Mouse (Mus musculus) G1E-ER4 (cell line): ENCODE data around the gene Nmur1. TPM values are rescaled to one million over a fixed set of nuclear protein-coding genes. Genes with fewer than 3 reads are reported as not detected.

ENCODE experiments used
- GATA1 ChIP-seq: IDR thresholded peaks from one replicate; pipeline ENCODE4 v1.8.0; 2012; ENCODE audit warnings: low read length, inconsistent platforms
- polyA plus RNA-seq: library from polyadenylated mRNA; stranded (reverse); fragments of >175 nt; gene quantifications from 2 replicates; pipeline ENCODE4 v1.2.3, GENCODE M21; 2012

Nmur1 gene
- polyA plus RNA-seq, 1 experiment = not detected

DNA sequence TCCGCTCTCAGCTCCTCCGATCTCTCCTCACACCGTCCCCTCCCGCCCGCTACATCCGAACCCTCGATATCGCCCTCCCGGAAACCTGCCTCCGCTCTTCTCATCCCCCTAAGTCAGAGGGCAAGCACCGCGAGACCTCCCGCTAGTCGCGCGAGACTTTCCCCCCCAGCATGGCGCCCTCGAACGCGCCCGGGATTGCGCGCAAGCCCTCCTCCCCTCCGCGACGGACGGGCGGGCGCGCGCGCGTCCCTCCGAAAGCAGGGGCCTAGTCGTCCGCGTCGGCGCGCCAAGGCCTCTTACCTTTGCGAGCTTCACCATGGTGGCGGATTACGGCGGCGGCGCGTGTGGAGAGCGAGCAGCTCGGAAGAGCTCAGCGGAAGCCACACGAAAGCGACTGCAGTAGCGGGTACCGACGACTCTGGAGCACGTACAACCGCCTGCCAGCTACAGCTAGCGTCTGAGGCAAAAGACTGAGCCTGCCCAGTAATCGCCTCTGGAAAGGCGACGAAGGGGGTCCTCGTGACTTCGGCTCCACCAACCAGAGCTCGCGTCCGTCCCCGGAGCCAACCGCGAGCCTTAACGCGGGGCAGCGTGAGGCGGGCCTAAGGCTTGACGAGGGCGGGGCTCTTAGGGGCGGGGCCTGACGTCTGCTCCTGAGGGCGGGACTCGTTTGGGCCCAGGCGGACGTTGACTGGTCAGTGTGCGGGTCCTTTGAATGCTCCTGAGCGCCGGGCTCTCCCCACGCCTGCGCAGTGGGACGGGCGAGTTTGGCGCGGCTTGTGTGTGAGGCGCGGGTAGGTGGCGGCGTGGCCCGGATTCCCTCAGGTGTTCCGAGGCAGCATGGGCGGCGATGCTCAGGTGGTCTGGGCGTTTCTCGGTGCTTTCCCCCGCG, 66.9 kb downstream of the Nmur1 start, which contains the start of gene Ncl:
TSS of gene Ncl (minus strand) at position 495 of the 892 bp plus-strand sequence.
- no peak for TF ChIP-seq GATA1

- TF ChIP-seq GATA1 = no peak
Observed at GRCm38 (mm10) chr1:86358229-86358905, 67.7 kb downstream of the Nmur1 start.

DNA sequence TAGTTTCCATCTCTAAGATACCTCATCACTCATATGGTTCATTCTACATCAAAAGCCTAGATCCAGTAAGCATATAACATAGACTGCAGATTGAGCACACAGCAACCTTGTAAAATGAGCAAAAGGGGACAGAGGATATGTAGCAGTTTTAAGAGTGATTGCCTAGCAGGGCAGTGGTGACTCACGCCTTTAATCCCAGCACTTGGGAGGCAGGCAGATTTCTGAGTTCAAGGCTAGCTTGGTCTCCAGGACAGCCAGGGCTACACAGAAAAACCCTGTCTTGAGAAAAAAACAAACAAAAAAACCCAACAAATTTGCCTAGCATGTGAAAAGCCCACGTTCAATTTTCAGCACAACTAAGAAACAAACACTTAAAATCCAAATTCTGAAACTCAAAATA, 71.8 kb downstream of the Nmur1 start:
- TF ChIP-seq GATA1 = no peak

DNA sequence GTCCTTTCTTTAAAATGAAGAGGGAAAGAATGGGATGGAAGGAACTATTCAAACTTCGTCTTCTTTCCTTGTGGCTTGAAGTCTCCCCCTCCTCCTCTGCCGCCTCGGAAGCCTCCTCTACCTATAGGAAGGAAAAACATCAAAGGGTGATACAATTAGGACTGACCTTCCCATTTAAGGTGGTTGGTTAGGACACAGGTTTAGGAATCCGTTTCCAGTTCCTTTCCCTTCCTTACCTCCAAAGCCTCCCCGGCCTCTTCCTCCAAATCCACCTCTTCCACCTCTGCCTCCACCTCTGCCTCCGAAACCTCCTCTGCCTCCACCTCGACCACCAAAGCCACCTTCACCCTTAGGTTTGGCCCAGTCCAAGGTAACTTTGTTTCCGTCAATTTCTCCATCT, 75.5 kb downstream of the Nmur1 start:
- no peak for TF ChIP-seq GATA1

GRCm38 (mm10) chr1:86349696-86350095, 76.3 kb downstream of the Nmur1 start:
- no peak for TF ChIP-seq GATA1

DNA sequence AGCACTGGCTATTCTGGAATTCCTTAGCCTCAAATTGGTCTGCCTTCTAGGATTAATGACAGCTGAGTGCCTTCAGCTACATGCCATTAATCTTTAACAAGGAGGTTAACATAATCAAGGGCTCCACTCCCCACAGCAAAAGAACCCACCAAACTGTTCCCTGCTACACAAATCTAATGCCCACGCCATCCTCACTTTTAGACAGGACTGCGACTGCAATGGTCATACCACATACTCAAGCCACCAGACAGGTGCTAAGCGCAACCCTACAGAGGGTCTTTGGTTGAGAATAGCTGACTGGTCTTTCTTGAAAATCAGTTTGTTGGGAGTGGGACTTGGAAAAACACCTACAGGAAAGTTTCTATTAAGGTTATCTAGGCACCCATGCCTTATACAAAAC, 76.8 kb downstream of the Nmur1 start:
- no peak for TF ChIP-seq GATA1

- TF ChIP-seq GATA1 = no peak
Observed at GRCm38 (mm10) chr1:86348801-86349200, 77.2 kb downstream of the Nmur1 start.

- no peak for TF ChIP-seq GATA1
Observed at GRCm38 (mm10) chr1:86348083-86348482, 77.9 kb downstream of the Nmur1 start.

DNA sequence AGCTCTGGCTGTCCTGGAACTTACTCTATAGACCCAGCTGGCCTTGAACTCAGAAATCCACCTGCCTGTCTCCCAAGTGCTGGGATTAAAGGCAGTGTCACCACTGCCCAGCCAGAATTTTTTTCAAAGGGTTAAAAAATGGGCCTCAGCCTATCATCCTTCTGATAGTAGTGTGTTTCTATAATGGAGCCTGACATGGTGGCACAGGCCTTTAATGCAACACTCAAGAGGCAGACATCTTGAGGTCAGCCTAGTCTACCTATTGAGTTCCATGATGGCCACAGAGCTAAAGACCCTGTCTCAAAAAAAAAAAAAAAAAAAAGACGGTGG, 78.3 kb downstream of the Nmur1 start:
- TF ChIP-seq GATA1 = no peak

DNA sequence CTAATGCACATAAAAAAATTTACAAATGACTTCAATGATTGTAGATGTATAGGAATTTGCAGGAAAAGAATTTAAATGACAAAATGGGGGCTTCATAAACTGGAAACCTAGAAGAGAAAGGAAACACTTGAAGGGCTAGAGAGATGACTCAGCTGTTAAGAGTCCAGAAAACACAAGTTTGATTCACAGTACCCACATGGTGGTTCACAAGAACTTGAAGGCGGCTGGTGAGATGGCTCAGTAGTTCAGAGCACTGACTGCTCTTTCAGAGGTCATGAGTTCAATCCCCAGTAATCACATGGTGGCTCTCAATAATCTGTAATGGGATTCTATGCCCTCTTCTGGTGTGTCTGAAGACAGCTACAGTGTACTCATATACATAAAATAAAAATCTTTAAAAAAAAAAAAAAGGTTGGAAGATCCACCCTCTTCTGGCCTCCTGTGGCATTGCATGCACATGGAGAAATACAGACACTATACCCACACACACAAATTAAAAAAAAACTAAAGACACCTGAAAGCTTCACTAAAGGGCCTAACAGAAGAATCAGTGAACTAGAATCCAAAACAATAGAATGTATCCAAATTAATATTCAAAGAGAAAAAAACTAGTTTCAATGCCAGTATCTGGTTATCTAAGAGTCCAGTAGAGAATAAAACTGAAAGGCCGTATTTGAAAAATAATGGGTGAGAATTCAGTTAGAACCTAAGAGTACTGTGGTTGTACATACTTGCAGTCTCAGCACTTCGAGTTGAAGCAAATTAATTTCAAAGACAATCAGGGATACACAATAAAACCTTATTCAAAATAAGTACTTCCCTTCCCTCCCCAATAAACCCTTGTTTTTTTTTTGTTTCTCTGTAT, 78.9 kb downstream of the Nmur1 start:
- TF ChIP-seq GATA1 = no peak

DNA sequence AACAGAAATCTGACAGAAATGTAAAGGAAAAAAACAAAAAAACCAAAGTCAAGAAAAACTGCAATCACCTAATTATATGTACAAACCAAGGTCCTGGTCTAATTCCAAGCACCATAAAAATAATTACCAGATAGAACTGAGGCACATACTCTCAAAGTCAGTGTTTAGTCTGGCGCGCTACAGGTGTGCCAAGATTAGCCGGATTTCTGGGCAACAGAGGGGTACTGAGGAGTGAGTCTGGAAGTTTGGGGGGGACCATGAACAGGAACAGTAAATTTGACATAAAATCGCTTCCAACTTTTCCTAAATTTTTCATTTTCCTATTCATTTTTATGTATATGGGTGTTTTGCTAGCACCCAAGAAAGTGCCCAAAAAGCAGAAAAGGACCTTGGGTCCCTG, 80.1 kb downstream of the Nmur1 start:
- no peak for TF ChIP-seq GATA1

DNA sequence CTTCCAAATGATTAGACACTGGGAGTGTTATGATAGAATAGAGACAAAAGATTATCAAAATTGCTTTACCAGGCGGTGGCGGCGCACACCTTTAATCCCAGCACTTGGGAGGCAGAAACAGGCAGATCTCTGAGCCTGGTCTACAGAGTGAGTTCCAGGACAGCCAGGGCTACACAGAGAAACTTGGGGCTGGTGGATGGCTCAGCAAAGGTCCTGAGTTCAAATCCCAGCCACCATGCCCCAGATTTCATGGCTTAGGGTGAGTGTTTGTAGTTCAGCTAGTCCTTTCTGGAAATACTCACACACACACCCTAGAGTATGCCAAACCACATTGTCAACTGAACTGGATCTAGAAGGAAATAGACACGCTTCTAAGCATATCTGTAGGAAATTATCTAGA, 81.0 kb downstream of the Nmur1 start:
- TF ChIP-seq GATA1 = no peak

DNA sequence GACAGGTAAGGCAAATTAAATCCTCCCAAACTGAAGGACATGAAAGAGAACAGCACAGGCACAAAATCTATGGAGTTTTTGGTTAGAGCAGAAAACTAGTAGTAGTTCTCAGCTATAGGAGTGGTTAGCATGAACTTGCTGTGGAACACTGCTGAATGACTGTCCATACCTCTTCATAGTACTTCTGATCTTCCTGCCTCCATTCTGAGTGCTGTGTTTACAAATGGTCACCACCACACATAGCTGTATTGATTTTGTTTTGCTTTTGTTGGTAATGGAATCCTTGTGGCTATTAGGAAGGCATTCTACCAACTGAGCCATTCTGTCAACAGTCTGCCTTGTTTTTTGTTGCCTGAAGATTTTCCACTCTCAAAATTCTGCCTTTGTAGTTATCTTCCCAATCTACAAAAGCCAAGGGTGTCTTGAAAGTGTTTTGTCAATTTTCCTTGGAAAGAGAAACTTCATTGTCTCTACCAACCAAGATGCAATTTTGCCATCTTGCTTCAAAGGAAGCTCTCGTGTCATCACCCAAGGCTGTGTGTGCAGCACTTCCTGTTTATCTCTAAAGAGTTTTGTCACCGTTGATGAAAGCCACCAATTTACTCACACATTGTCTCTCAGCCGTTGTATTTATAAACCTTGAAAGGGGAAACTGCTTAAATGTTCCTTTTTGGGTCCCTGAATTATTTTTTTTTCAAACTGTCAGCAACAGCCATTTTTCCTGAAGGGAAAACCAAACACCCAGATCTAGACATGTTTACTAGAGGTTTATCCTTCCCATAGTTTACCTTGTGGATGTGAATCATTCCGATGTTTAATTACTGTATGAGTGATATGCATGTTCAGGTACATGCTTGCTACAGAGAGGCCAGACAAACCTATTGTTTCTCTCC, 81.8 kb downstream of the Nmur1 start:
- TF ChIP-seq GATA1 = no peak

GRCm38 (mm10) chr1:86343087-86343645, 82.9 kb downstream of the Nmur1 start:
- no peak for TF ChIP-seq GATA1

DNA sequence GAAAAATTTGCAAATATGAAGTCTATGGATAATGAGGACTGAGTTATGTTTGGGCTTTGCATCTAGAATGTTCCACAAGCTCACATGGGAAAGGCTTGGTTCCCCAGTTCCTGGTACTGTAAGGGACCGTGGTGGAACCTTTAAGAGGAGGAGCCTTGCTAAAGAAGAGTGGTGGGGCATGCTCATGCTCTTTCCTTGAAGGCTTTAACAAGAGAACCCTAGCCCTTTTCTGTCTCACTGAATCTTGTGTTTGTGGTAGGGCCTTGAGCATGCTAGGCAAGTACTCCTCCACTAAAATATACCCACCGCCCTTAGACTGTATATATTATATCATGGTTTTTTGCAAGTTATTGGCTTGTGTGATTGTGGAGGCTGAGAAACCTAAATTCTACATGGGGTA, 83.7 kb downstream of the Nmur1 start:
- no peak for TF ChIP-seq GATA1
